Mouse (Mus musculus) embryo, embryonic 11 days (tissue): ENCODE results near the gene Depdc1b.

Experiments
- DNase-seq: peaks from one replicate; pipeline ENCODE4 v3.0.0-alpha.2; 2015

The Depdc1b gene

GRCm38 (mm10) chr13:108319028-108319427 is 2.9 kb downstream of the Depdc1b start:
- no peak for DNase-seq

GRCm38 (mm10) chr13:108320216-108320615 is 4.1 kb downstream of the Depdc1b start:
- no peak for DNase-seq

- no peak for DNase-seq
Observed at GRCm38 (mm10) chr13:108322466-108322865, 6.3 kb downstream of the Depdc1b start.

GRCm38 (mm10) chr13:108323317-108323716 is 7.2 kb downstream of the Depdc1b start:
- DNase-seq: no peak

GRCm38 (mm10) chr13:108323866-108324829 is 8.0 kb downstream of the Depdc1b start:
- no peak for DNase-seq

- no peak for DNase-seq
Observed at GRCm38 (mm10) chr13:108325871-108326270, 9.7 kb downstream of the Depdc1b start.

- no peak for DNase-seq
Observed at GRCm38 (mm10) chr13:108326351-108326750, 10.2 kb downstream of the Depdc1b start.

GRCm38 (mm10) chr13:108327047-108327446 is 10.9 kb downstream of the Depdc1b start:
- no peak for DNase-seq

GRCm38 (mm10) chr13:108328406-108329180 is 12.5 kb downstream of the Depdc1b start:
- no peak for DNase-seq

- DNase-seq: peak; percentile 44
Observed at GRCm38 (mm10) chr13:108329693-108330092, 13.6 kb downstream of the Depdc1b start.

- DNase-seq: no peak
Observed at GRCm38 (mm10) chr13:108335257-108336003, 19.3 kb downstream of the Depdc1b start.

GRCm38 (mm10) chr13:108336192-108336591 is 20.1 kb downstream of the Depdc1b start:
- DNase-seq: no peak

GRCm38 (mm10) chr13:108337340-108337739 is 21.2 kb downstream of the Depdc1b start:
- DNase-seq: no peak

GRCm38 (mm10) chr13:108338076-108338836 is 22.1 kb downstream of the Depdc1b start:
- DNase-seq: no peak

GRCm38 (mm10) chr13:108339907-108340596 is 23.9 kb downstream of the Depdc1b start:
- DNase-seq: no peak

- no peak for DNase-seq
Observed at GRCm38 (mm10) chr13:108341585-108341984, 25.5 kb downstream of the Depdc1b start.

GRCm38 (mm10) chr13:108345756-108346155 is 29.6 kb downstream of the Depdc1b start:
- no peak for DNase-seq

- DNase-seq: peak; percentile 70
Observed at GRCm38 (mm10) chr13:108347016-108347415, 30.9 kb downstream of the Depdc1b start.

GRCm38 (mm10) chr13:108349624-108350023 is 33.5 kb downstream of the Depdc1b start:
- no peak for DNase-seq

- DNase-seq: no peak
Observed at GRCm38 (mm10) chr13:108353781-108354180, 37.6 kb downstream of the Depdc1b start.

GRCm38 (mm10) chr13:108354804-108355552 is 38.8 kb downstream of the Depdc1b start:
- DNase-seq: no peak
